Mouse (Mus musculus) gastrocnemius, adult 18-20 months (tissue): Measurements from ENCODE around the gene Zscan26. TPM values are rescaled to one million over a fixed set of nuclear protein-coding genes. Genes with fewer than 3 reads are reported as not detected.

Source experiments
- microRNA-seq: library from miRNA; unstranded; fragments of <30 nt; microRNA quantifications from one replicate; pipeline ENCODE4 v1.2.0, GENCODE M21; 2021
- total RNA-seq, 2 experiments: library from RNA; stranded (reverse); gene quantifications; 2 replicates each; pipeline ENCODE4 v1.2.3; 2021

The Zscan26 gene
- total RNA-seq, 2 experiments from 2014 or later, result 13.1 to 14.1 TPM

Small RNA genes lying within 50 kb of the gene (microRNA-seq; reads per million reads assigned to microRNA genes)
- gene Mir1896 (not detected), gene Mir6942 (not detected)

Other genes starting within 250 kb of the Zscan26 start
- gene Gpx5, start 161.0 kb downstream of the Zscan26 start, total RNA-seq, result not detected
- gene Gpx6, start 141.6 kb downstream of the Zscan26 start, total RNA-seq, result not detected
- not detected for gene Olfr1367, start 106.8 kb downstream of the Zscan26 start, total RNA-seq
- 1 to 10 TPM; 6.8 to 7.6 TPM for gene Zscan12, start 90.9 kb downstream of the Zscan26 start, total RNA-seq
- 10 to 100 TPM; 13.0 to 17.0 TPM for gene Zkscan3, start 51.0 kb downstream of the Zscan26 start, total RNA-seq
- under 1 TPM; 0.31 to 0.39 TPM for gene Pgbd1, start 12.7 kb downstream of the Zscan26 start, total RNA-seq
- under 1 TPM; 0.19 to 0.21 TPM for gene Nkapl, start 14.8 kb upstream of the Zscan26 start, total RNA-seq
- gene Zkscan4, start 25.2 kb upstream of the Zscan26 start, total RNA-seq, result under 1 TPM; 0.40 to 0.73 TPM
- gene Gm10065, start 25.7 kb upstream of the Zscan26 start, total RNA-seq, result not detected
- 10 to 100 TPM; 22.8 to 23.3 TPM for gene AK157302, start 41.5 kb upstream of the Zscan26 start, total RNA-seq
- gene Gm11273, start 47.7 kb upstream of the Zscan26 start, total RNA-seq, result 100 to 1,000 TPM; 144 to 150 TPM
- gene Zkscan8, start 77.4 kb upstream of the Zscan26 start, total RNA-seq, result 1 to 10 TPM; 6.2 to 6.3 TPM
- not detected for gene Olfr1366, start 89.1 kb upstream of the Zscan26 start, total RNA-seq
- gene Olfr1535, start 106.2 kb upstream of the Zscan26 start, total RNA-seq, result not detected
- not detected for gene Olfr1364, start 128.0 kb upstream of the Zscan26 start, total RNA-seq
- not detected for gene Olfr1362, start 160.3 kb upstream of the Zscan26 start, total RNA-seq
- gene Olfr11, start 188.8 kb upstream of the Zscan26 start, total RNA-seq, result not detected
- gene Olfr1361, start 209.7 kb upstream of the Zscan26 start, total RNA-seq, result not detected
- gene Olfr1360, start 223.7 kb upstream of the Zscan26 start, total RNA-seq, result not detected
- gene Olfr1359, start 244.4 kb upstream of the Zscan26 start, total RNA-seq, result not detected